Mouse (Mus musculus): ENCODE measurements around the gene Gpr137. TPM values are rescaled to one million over a fixed set of nuclear protein-coding genes. Genes with fewer than 3 reads are reported as not detected.

Gene Gpr137
- polyA plus RNA-seq, 1 experiment = 31.2 TPM

DNA sequence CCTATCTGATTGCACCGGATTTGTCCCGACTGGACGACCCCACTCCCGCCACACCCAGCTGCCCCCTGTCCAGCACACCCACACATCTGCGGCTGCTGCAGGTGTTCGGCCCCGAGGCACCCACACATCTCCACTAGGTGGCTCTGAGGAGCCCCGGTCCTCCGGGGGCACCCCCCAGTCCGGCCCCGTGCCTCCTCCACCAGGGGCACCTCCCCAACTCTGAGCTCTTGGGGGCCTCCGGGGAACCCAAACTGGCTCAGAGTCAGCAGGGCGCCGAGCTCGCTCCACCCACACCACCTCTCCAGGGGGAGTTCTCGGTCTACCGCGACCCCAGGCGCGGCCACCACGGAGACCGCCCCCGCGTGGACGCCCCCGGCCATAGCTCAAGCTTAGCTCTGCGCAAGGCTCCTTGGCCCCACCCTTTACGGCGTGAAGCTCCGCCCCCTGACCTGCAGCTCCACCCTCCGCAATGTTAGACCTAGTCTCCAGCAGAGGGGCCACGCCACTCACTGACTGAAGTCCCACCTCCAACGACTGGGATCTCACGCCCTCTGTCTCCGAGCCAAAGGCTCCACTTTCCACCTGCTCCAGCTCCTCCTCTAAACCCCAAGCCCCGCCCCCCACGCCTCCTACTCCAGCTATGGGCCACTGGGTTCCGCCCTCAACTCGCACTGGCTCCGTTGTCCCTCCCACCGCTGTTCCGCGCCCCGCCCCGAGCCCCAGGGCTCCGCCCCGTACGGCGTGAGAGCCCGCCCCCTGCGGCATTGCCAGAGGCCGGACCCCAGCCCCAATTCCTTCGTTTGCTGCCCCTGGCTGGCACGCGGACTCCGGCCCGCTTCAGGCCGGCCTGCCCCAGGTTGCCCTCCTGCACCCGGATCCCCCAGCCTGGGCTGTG lies 37.5 kb upstream of the Gpr137 start:
- Histone ChIP-seq H3K79me3 (ENCODE audit: low read depth) (peaks cover 31% of the 10 kb centered on the region), H3K36me3 (ENCODE audit: control insufficient read depth, insufficient read depth) (peaks cover 51% of the 10 kb centered on the region), H3K4me3 (ENCODE audit: insufficient read depth, poor library complexity, severe bottlenecking) (peak overlapping the region; percentile 65)

DNA sequence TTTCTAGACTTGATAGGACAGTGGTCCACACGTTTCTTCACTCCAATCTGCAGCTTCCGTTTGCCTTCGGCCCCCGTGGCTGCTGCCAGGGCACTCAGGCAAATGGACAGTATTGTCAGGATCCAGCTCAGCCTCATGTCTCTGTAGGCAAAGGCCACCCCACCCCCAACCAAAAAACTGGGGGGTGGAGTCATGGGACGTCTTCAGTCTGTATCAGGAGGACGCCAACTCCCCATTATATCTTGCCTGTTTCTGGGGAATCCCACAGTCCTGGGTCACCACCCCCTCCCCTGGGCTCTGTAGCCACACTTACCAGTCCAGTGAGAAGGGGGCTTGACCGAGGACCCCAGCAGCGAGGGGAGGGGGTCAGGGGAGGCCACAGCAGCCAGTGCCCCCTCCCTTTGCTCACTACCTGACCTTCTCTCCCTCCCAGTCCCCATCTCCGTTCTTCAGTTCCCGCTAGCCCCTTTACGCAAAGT lies 36.8 kb upstream of the Gpr137 start:
- H3ac ChIP-seq (ENCODE audit: control insufficient read depth, insufficient read length, low read depth) = peak overlapping the region; percentile 74
- H3K27me3 ChIP-seq (ENCODE audit: control insufficient read depth, insufficient read depth, insufficient read length) = no peaks in the 10 kb centered on the region
- peaks cover 52% of the 10 kb centered on the region for H3K79me2 ChIP-seq (ENCODE audit: control insufficient read depth, insufficient read depth)
- peak overlapping the region; percentile 37 for H3K4me3 ChIP-seq (ENCODE audit: insufficient read depth, poor library complexity, severe bottlenecking)
- peaks cover 31% of the 10 kb centered on the region for H3K79me3 ChIP-seq (ENCODE audit: low read depth)
- TF ChIP-seq MYOD1 (IDR thresholded peaks at IDR 0.05; ENCODE audit: control insufficient read depth, insufficient read length, low read depth) (no peak), FOSL1 (IDR thresholded peaks at IDR 0.05; ENCODE audit: insufficient read depth, low read length, poor library complexity, severe bottlenecking) (no peak), USF1 (IDR thresholded peaks at IDR 0.05; ENCODE audit: low read depth) (no peak), CEBPB (IDR thresholded peaks at IDR 0.05; ENCODE audit: low read depth) (no peak), CTCF (IDR thresholded peaks at IDR 0.05; ENCODE audit: control insufficient read depth, insufficient read depth, insufficient read length) (no peak)
- peaks cover 48% of the 10 kb centered on the region for H3K36me3 ChIP-seq (ENCODE audit: control insufficient read depth, insufficient read depth)

More for the DNA sequence above, 37.5 kb upstream of the Gpr137 start:
- Histone ChIP-seq H3K79me2 (ENCODE audit: control insufficient read depth, insufficient read depth) (peaks cover 52% of the 10 kb centered on the region), H3ac (ENCODE audit: control insufficient read depth, insufficient read length, low read depth) (peak overlapping the region; percentile 81), H3K27me3 (ENCODE audit: control insufficient read depth, insufficient read depth, insufficient read length) (no peaks in the 10 kb centered on the region)
- TF ChIP-seq MYOG (IDR thresholded peaks at IDR 0.05; ENCODE audit: control insufficient read depth, extremely low read depth, insufficient read length) = no peak
- no peak for TF ChIP-seq MYOD1 (IDR thresholded peaks at IDR 0.05; ENCODE audit: control insufficient read depth, insufficient read length, low read depth)
- TF ChIP-seq CTCF (IDR thresholded peaks at IDR 0.05; ENCODE audit: control insufficient read depth, insufficient read depth, insufficient read length) = peak; percentile 83
- TF ChIP-seq MAX (IDR thresholded peaks at IDR 0.05) = no peak

DNA sequence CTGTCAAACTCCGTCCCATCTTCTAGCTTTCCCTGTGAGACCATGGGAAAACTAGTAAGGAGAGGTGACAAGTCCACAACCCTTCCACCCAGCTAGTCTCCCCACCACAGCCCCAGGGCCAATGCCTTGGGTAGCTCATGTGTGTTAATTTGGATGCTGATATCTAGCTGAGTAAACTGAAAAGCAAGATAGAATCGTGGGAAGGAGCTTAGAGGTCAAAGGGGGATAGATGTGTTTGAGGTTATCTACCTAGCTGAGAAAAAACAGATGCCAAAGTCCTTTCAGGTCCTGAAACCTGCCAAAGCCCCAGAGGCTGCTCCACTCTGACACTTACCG lies 36.3 kb upstream of the Gpr137 start:
- peak overlapping the region; percentile 74 for H3ac ChIP-seq (ENCODE audit: control insufficient read depth, insufficient read length, low read depth)
- TF ChIP-seq CTCF (IDR thresholded peaks at IDR 0.05; ENCODE audit: control insufficient read depth, insufficient read depth, insufficient read length) (no peak), FOSL1 (IDR thresholded peaks at IDR 0.05; ENCODE audit: insufficient read depth, low read length, poor library complexity, severe bottlenecking) (no peak)
- peaks cover 44% of the 10 kb centered on the region for H3K36me3 ChIP-seq (ENCODE audit: control insufficient read depth, insufficient read depth)
- H3K4me3 ChIP-seq (ENCODE audit: insufficient read depth, poor library complexity, severe bottlenecking) = peak overlapping the region; percentile 37
- peaks cover 31% of the 10 kb centered on the region for H3K79me3 ChIP-seq (ENCODE audit: low read depth)
- no peaks in the 10 kb centered on the region for H3K27me3 ChIP-seq (ENCODE audit: control insufficient read depth, insufficient read depth, insufficient read length)
- H3K79me2 ChIP-seq (ENCODE audit: control insufficient read depth, insufficient read depth) = peaks cover 52% of the 10 kb centered on the region

DNA sequence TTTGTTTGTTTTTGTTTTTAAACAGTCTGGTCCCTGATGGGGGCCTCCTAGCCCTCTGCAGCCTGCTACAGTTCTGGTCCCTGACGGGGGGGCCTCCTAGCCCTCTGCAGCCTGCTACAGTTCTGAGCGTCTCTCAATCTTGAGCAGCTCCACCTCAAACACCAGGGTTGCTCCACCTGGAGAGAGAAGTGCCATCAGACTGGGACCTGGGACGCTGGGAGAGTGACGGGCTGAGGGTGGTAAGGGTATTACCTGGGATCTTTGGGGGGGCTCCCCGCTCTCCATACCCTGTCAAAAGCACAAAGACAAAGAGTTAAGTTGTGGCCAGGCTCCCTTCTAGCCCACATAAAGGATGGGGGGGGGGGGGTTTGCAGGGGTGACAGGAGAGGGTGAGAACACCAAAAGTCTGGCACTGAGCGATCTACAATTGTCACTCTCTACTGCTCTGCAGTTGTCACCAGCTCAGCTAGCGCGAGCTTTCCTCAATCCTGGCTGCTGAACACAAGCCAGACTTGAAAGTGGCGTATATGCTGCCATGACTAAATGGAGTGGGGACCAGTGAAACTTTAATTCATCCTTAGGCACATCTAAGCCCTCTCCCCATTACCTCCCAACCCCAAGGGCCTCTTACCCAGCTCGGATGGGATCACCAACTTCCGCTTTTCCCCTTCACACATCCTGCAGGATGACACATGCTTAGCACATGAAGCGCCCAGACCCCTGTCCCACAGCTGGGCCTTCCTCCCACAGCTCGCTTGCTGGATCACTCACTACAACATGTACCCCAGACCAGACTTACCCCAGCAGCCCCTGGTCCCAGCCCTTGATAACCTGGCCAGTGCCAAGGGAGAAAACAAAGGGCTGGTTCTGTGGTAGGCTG lies 35.7 kb upstream of the Gpr137 start:
- Histone ChIP-seq H3K79me3 (ENCODE audit: low read depth) (peaks cover 31% of the 10 kb centered on the region), H3K36me3 (ENCODE audit: control insufficient read depth, insufficient read depth) (peaks cover 37% of the 10 kb centered on the region), H3K4me3 (ENCODE audit: insufficient read depth, poor library complexity, severe bottlenecking) (no peak overlapping the region)

DNA sequence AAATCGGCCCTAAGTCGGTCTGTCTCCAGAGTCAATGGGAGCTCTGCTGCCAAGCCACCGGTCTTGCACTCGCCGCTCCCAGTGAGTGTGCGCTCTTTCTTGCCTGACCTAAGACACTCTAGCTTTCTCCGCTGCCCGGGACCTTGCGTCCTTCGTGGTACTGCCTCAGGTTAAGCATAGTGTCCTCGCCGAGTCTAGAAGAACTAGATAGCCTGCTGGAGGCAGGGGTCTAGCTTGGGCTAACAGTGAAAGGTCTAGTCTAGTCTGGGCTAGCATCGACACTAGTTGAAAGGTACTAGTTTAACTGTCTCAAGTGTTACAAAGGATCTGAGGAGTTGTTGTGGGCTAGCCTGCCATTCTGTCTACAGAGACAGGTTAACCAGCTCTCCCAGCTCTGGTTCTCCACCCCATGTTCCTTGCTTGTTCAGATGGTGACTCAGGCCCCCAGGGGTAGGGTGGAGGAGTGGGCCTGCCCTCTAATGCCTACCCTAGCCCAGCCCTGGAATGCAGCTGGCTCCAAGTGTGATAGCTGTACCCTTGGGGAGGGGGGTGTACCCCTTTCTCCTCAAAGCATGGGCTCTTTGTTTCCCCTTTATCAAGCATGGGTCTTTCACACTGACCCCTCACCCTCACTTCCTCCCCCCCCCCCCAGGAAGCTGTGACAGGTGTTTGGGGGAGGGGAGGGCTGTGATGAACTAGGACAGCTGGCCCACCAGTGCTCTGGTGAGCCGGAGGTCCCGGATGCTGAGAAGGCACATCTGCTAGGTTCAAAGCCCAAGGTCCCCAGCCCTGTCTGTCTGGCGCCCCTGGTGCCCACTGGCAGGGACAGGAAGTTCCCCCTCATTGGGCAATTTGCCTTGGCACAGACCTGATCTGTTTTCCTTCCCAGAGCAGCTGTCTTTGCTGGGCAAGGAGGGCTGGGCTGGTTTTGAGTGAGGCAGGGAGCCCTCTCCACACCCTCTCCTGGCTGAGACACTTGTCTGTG lies 33.5 kb upstream of the Gpr137 start, which contains the start of gene Plcb3:
Gene Plcb3, minus strand, starts transcription at position 934 of the 985 bp plus-strand sequence.
- H3K79me3 ChIP-seq (ENCODE audit: low read depth) = peaks cover 31% of the 10 kb centered on the region
- no peak for TF ChIP-seq MYOG (IDR thresholded peaks at IDR 0.05; ENCODE audit: control insufficient read depth, extremely low read depth, insufficient read length)
- peak; percentile 79 for TF ChIP-seq CEBPB (IDR thresholded peaks at IDR 0.05; ENCODE audit: low read depth)
- peak; percentile 96 for TF ChIP-seq MYOD1 (IDR thresholded peaks at IDR 0.05; ENCODE audit: control insufficient read depth, insufficient read length, low read depth)
- no peak for TF ChIP-seq USF1 (IDR thresholded peaks at IDR 0.05; ENCODE audit: low read depth)
- TF ChIP-seq CTCF (IDR thresholded peaks at IDR 0.05; ENCODE audit: control insufficient read depth, insufficient read depth, insufficient read length) = peak; percentile 29
- no peaks in the 10 kb centered on the region for H3K27me3 ChIP-seq (ENCODE audit: control insufficient read depth, insufficient read depth, insufficient read length)
- H3K4me3 ChIP-seq (ENCODE audit: insufficient read depth, poor library complexity, severe bottlenecking) = peak within 1 kb of the TSS; percentile 99
- H3K36me3 ChIP-seq (ENCODE audit: control insufficient read depth, insufficient read depth) = peaks cover 27% of the 10 kb centered on the region
- peaks cover 58% of the 10 kb centered on the region for H3K79me2 ChIP-seq (ENCODE audit: control insufficient read depth, insufficient read depth)
- peak within 1 kb of the TSS; percentile 90 for H3ac ChIP-seq (ENCODE audit: control insufficient read depth, insufficient read length, low read depth)

More for the DNA sequence above, 35.7 kb upstream of the Gpr137 start:
- H3ac ChIP-seq (ENCODE audit: control insufficient read depth, insufficient read length, low read depth) = peak overlapping the region; percentile 16
- TF ChIP-seq MYOD1 (IDR thresholded peaks at IDR 0.05; ENCODE audit: control insufficient read depth, insufficient read length, low read depth) = no peak
- TF ChIP-seq MAX (IDR thresholded peaks at IDR 0.05) = no peak
- no peak for TF ChIP-seq CEBPB (IDR thresholded peaks at IDR 0.05; ENCODE audit: low read depth)
- no peak for TF ChIP-seq MYOG (IDR thresholded peaks at IDR 0.05; ENCODE audit: control insufficient read depth, extremely low read depth, insufficient read length)
- no peak for TF ChIP-seq CTCF (IDR thresholded peaks at IDR 0.05; ENCODE audit: control insufficient read depth, insufficient read depth, insufficient read length)
- TF ChIP-seq FOSL1 (IDR thresholded peaks at IDR 0.05; ENCODE audit: insufficient read depth, low read length, poor library complexity, severe bottlenecking) = no peak
- TF ChIP-seq USF1 (IDR thresholded peaks at IDR 0.05; ENCODE audit: low read depth) = no peak
- peaks cover 54% of the 10 kb centered on the region for H3K79me2 ChIP-seq (ENCODE audit: control insufficient read depth, insufficient read depth)
- H3K27me3 ChIP-seq (ENCODE audit: control insufficient read depth, insufficient read depth, insufficient read length) = no peaks in the 10 kb centered on the region

All from C2C12 (cell line).